Mouse (Mus musculus) c-Kit-negative CD71-positive TER-119-positive erythroid progenitor cells, embryonic 14.5 days (primary cell): ENCODE results near the gene Ms4a6d.
"Not testable (repeated sequence)": the region's sequence is repeated elsewhere in the genome, so short reads cannot be mapped to it uniquely, and the experiment has no call there.

ENCODE experiments used
- DNase-seq: peaks from one replicate; pipeline ENCODE4 v3.0.0-alpha.2; 2013; ENCODE audit warnings: low read depth, low spot score

The Ms4a6d gene

GRCm38 (mm10) chr19:11554726-11555125 is 49.9 kb downstream of the Ms4a6d start:
- DNase-seq: no peak

GRCm38 (mm10) chr19:11547911-11548310 is 56.7 kb downstream of the Ms4a6d start:
- DNase-seq: no peak

GRCm38 (mm10) chr19:11544383-11544782 is 60.3 kb downstream of the Ms4a6d start:
- DNase-seq: not testable (repeated sequence)

- not testable (repeated sequence) for DNase-seq
These were observed 64.4 kb downstream of the Ms4a6d start for GRCm38 (mm10) chr19:11540166-11540821.

- DNase-seq: no peak
These were observed 67.3 kb downstream of the Ms4a6d start for GRCm38 (mm10) chr19:11537336-11537735.
